Mouse (Mus musculus): Measurements from ENCODE around the gene Btd. TPM values are rescaled to one million over a fixed set of nuclear protein-coding genes. Genes with fewer than 3 reads are reported as not detected.
A peak's percentile ranks its signal among the peaks of the same experiment; 100 is the strongest.
"Not testable (repeated sequence)": the region's sequence is repeated elsewhere in the genome, so short reads cannot be mapped to it uniquely, and the experiment has no call there.

Gene Btd
- 20.2 and 20.8 TPM in 2 replicates for polyA plus RNA-seq (2016; fragmentation: Nextera tagmentation; extraction: Ambion mirVana)

DNA sequence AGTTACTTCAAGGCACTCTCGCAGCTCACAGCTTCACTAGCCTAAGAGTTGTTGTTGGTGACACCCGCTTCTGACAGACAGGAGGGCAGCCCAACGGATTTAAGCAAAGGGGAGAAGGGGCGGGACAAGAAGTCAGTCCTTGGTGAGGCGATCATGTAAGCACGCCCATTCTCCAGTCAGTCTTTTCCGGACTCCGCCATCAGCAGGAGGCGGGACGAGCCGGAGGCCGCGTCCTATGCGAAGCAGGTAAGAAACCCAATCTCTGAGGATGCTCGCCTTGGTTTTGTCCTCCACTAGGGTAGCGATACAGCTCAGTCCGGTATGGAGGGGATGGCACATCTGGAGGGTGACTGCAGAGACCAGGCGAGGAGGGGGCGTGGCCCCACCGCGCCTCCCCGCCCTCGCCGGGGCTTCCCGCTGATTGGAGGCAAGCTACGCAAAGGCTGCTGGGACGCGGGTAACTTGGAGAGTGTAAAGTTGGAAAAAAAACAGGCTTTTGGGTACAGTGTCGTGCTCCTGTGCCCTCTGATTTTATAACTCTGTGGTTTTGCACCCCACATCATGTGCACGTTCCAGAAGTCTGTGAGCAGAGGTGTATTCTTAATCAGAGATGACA, at the start of gene Btd, which contains the start of gene Hacl1:
Btd (plus strand) TSS at position 139 of the 616 bp plus-strand sequence.
Hacl1 (minus strand) TSS at position 397 of the 616 bp plus-strand sequence.
- Histone ChIP-seq H3K27ac (peak within 1 kb of the TSS; percentile 82), H3K9ac (peak within 1 kb of the TSS; percentile 66), H3K4me3 (peak within 1 kb of the TSS; percentile 62), H3K36me3 (no peaks in the 10 kb centered on the region), H3K9me3 (replicated peaks) (no peaks in the 10 kb centered on the region), H3K27me3 (no peaks in the 10 kb centered on the region), H3K4me1 (peaks cover 11% of the 10 kb centered on the region), H3K4me2 (replicated peaks) (peak within 1 kb of the TSS; percentile 96)
- peak; percentile 98 for ATAC-seq (ENCODE audit: low FRiP score)
- whole genome bisulfite sequencing = 1% methylated on average over 30 of the region's 30 CpGs

DNA sequence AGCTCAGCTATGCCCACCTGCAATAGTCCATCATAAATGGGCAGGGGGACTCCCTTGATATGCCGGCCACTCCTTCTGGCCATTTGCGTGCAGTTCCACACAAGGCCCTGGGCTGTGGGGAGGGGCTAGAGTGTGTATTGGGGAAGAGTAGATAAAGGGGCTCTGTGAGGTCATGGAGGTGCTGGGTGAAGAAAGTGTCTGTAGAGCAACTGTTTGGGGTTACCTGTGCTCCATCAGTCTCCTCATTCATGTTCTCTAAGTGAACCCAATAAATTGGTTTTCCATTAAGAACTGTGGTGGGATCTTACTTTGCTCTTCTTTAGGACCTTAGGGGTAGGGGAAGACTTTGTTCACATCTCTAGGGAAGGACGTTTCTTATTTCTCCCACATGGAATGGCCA, 49.6 kb upstream of the Btd start, which contains the start of gene Colq:
Colq (minus strand) TSS at position 101 of the 400 bp plus-strand sequence.
- H3K27me3 ChIP-seq = no peaks in the 10 kb centered on the region; the same call in 1 of the 2 replicates
- no peak within 1 kb of the TSS for H3K9ac ChIP-seq
- H3K27ac ChIP-seq = no peak within 1 kb of the TSS
- H3K4me3 ChIP-seq = no peak within 1 kb of the TSS
- H3K9me3 ChIP-seq (replicated peaks) = no peaks in the 10 kb centered on the region
- WGBS = 88% methylated on average over 3 of the region's 3 CpGs
- no peak within 1 kb of the TSS for H3K4me2 ChIP-seq (replicated peaks)
- no peaks in the 10 kb centered on the region for H3K36me3 ChIP-seq
- no peak for ATAC-seq (ENCODE audit: low FRiP score)
- H3K4me1 ChIP-seq = no peaks in the 10 kb centered on the region

DNA sequence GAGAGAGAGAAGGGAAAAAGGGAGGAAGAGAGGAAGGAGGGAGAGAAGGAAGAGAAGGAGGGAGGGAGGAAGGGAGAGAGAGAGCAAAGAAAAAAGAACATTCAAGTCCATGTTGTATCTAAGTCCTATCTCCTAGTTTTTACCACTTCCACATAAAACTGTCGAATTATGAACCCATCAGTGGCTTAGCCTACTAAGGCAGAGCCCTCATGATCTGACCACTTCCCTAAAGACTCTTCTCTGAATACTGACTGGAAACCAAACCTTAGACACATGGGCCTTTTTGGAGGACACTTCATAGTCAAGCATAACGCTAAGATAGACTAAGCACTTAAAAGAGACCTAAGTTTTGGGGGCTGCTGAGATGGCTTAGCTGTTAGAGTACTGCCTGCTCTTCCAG, 47.8 kb upstream of the Btd start:
- H3K4me2 ChIP-seq (replicated peaks) = no peak overlapping the region
- H3K4me1 ChIP-seq = no peaks in the 10 kb centered on the region
- H3K27ac ChIP-seq = no peak overlapping the region
- no peaks in the 10 kb centered on the region; the same call in 1 of the 2 replicates for H3K27me3 ChIP-seq
- 83% methylated on average over 2 of the region's 2 CpGs for whole genome bisulfite sequencing
- H3K9me3 ChIP-seq (replicated peaks) = no peaks in the 10 kb centered on the region
- H3K9ac ChIP-seq = no peak overlapping the region
- ATAC-seq (ENCODE audit: low FRiP score) = no peak
- no peaks in the 10 kb centered on the region for H3K36me3 ChIP-seq
- H3K4me3 ChIP-seq = no peak overlapping the region

DNA sequence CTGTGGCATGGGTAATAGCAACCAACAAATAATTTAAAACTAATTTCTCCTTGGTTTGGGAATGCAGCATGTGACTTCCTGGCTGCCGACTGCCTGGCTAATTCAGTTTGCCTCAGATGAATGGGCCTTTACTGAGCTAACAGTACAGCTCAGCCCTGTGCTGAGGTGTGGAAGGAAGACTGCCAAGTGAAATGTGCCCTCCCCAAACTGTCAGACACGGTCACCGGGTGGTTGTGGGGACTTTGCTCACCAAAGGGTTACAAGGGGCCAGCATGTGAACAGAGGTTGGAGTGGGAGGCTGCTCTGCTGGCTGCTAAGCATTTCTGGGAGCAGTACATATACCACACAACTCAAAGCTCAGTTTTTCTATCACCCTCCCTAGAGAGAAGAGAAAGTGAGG, 46.1 kb upstream of the Btd start:
- Histone ChIP-seq H3K4me2 (replicated peaks) (no peak overlapping the region), H3K36me3 (no peaks in the 10 kb centered on the region), H3K27me3 (no peaks in the 10 kb centered on the region; the same call in 1 of the 2 replicates), H3K4me3 (no peak overlapping the region), H3K9ac (no peak overlapping the region), H3K4me1 (no peaks in the 10 kb centered on the region), H3K27ac (no peak overlapping the region), H3K9me3 (replicated peaks) (no peaks in the 10 kb centered on the region)
- 81% methylated on average over 3 of the region's 3 CpGs for WGBS
- ATAC-seq (ENCODE audit: low FRiP score) = no peak

DNA sequence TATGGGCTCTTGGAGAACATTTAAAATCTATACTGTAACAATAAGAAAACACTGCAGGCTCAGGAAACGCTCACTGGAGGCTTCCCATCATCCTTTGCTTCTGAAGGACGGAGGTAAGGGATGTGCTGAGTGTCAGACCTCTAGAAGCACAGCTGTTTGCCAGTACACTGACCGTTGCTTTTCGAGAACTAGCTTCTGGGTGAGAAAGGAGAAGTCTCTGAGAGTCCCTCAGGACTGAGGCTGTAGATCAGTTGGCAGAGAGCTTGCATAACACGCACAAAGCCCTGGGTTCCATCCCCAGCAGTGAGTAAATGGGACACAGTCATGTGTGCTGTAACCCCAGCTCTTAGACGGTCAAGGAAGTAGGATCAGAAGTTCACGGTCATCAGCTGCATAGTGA, 44.4 kb upstream of the Btd start:
- Histone ChIP-seq H3K4me1 (no peaks in the 10 kb centered on the region), H3K9me3 (replicated peaks) (no peaks in the 10 kb centered on the region), H3K27ac (no peak overlapping the region), H3K9ac (no peak overlapping the region), H3K4me2 (replicated peaks) (no peak overlapping the region), H3K4me3 (no peak overlapping the region), H3K36me3 (no peaks in the 10 kb centered on the region), H3K27me3 (no peaks in the 10 kb centered on the region; the same call in 1 of the 2 replicates)
- ATAC-seq (ENCODE audit: low FRiP score) = no peak
- 82% methylated on average over 7 of the region's 7 CpGs for WGBS

DNA sequence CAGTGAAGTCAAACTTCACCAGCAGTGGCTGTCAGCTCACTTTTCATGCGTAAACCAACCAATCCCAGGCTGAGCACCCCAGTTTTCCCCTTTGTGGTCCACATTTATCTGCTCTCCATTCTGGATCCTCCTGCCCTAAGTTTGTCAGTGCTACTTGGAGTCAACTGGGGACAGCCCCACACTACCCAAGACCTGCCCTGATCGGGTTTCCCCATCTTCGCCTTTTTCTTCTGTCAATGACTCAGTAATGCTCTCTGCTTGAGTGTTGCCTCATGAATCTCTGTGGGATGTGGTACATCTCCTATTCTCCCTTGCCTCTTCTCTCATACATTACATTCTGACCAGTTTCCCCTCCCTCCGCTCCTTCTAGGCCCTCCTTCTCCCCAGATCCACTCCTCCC, 43.4 kb upstream of the Btd start:
- no peak overlapping the region for H3K9ac ChIP-seq
- no peak overlapping the region for H3K27ac ChIP-seq
- 94% methylated on average over 4 of the region's 4 CpGs for whole genome bisulfite sequencing
- no peaks in the 10 kb centered on the region for H3K4me1 ChIP-seq
- H3K4me3 ChIP-seq = no peak overlapping the region
- H3K27me3 ChIP-seq = no peaks in the 10 kb centered on the region; the same call in 1 of the 2 replicates
- H3K9me3 ChIP-seq (replicated peaks) = no peaks in the 10 kb centered on the region
- no peak for ATAC-seq (ENCODE audit: low FRiP score)
- H3K36me3 ChIP-seq = no peaks in the 10 kb centered on the region
- H3K4me2 ChIP-seq (replicated peaks) = no peak overlapping the region

DNA sequence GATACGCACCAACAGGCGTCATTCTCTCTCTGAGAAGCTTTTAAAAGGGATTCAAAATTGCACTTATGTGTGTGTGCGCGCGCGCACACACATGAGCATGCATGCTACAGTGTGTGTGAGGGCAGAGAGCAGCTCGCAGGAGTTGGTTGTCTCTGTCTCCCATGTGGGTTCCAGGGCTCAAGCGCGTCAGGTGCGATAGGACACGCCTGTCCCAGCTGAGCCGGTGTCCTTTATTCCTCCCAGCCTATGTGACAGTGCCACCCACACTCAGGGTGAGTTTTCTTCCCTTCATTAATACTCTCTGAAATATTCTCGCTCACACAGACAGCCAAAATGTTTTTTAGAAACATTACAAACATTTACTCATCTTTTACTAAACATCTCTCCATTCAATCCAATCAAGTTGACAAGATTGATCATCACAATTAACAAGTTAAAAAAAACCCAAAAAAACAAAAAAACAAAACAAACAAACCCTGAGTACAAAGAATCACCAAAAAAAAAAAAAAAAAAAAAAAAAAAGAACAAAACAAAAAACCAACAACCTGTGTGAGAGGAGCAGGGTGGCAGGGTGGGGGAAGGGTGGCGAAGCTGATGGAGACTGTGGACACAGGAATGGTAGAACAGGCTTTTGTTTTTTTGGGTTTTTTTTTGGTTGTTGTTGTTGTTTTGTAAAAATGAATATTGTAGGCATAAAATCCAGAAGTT, 38.8 kb upstream of the Btd start:
- no peak overlapping the region for H3K4me2 ChIP-seq (replicated peaks)
- H3K27ac ChIP-seq = no peak overlapping the region
- WGBS = 95% methylated on average over 14 of the region's 14 CpGs
- no peaks in the 10 kb centered on the region for H3K36me3 ChIP-seq
- H3K4me1 ChIP-seq = no peaks in the 10 kb centered on the region
- H3K27me3 ChIP-seq = no peaks in the 10 kb centered on the region
- H3K9ac ChIP-seq = no peak overlapping the region
- H3K9me3 ChIP-seq (replicated peaks) = no peaks in the 10 kb centered on the region
- no peak overlapping the region for H3K4me3 ChIP-seq
- no peak for ATAC-seq (ENCODE audit: low FRiP score)

DNA sequence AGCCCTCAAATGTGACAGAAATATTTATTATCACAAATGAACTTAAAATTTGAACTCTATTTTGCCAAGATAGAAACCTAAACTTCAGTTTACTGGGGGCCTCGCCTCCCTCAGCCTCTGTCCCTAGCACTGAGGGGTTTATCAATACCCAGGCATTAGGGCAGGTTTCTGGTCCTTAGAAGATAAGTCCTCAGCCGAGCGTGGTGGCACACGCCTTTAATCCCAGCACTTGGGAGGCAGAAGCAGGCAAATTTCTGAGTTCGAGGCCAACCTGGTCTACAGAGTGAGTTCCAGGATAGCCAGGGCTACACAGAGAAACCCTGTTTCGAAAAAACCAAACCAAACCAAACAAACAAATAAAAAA, 38.2 kb upstream of the Btd start:
- H3K27me3 ChIP-seq; H3K9me3 ChIP-seq (replicated peaks); H3K9ac ChIP-seq; H3K4me2 ChIP-seq (replicated peaks); ATAC-seq (ENCODE audit: low FRiP score); H3K36me3 ChIP-seq; H3K27ac ChIP-seq; H3K4me1 ChIP-seq; H3K4me3 ChIP-seq: not testable (repeated sequence)
- WGBS = 87% methylated on average over 6 of the region's 6 CpGs

DNA sequence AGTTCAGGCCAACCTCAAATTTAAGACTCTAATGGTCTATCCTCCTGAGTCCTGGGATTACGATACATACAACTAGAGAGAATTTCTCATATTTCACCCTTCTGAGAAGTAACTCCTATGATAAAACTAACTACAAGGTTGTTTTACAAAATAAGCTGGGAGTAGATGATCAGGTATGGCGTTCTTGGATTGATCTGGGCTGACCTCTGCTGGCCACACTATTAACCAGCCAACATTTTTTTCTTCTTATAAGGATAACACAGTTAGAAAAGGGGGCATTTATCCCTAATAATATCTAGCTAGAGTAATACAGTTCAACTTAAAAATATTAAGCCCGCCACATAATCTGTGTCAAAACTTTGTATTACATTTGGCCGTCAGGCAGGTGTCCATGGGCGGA, 35.9 kb upstream of the Btd start:
- WGBS = 86% methylated on average over 5 of the region's 5 CpGs
- Histone ChIP-seq H3K27me3 (no peaks in the 10 kb centered on the region), H3K36me3 (no peaks in the 10 kb centered on the region), H3K4me3 (no peak overlapping the region), H3K4me2 (replicated peaks) (no peak overlapping the region), H3K9ac (no peak overlapping the region), H3K27ac (no peak overlapping the region), H3K9me3 (replicated peaks) (no peaks in the 10 kb centered on the region), H3K4me1 (no peaks in the 10 kb centered on the region)
- no peak for ATAC-seq (ENCODE audit: low FRiP score)

DNA sequence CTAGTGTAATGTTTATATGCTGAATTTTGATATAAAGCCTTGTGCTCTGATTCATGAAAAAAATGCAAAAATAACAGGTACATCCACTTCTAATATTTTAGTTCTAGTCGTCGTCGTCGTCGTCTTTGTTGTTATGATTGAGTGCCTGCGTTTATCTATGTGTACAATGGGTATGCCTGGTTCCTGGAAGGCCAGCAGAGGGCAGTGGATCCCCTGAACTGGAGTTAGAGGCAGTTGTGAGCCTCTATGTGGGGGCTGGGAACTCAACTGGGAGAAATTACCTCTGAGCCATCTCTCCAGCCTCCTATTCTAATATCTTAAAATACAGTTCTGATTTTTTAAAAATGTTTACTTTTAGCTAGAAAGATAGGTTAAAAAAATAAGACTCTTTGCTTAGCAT, 35.3 kb upstream of the Btd start:
- H3K4me2 ChIP-seq (replicated peaks) = no peak overlapping the region
- ATAC-seq (ENCODE audit: low FRiP score) = no peak
- no peak overlapping the region for H3K27ac ChIP-seq

DNA sequence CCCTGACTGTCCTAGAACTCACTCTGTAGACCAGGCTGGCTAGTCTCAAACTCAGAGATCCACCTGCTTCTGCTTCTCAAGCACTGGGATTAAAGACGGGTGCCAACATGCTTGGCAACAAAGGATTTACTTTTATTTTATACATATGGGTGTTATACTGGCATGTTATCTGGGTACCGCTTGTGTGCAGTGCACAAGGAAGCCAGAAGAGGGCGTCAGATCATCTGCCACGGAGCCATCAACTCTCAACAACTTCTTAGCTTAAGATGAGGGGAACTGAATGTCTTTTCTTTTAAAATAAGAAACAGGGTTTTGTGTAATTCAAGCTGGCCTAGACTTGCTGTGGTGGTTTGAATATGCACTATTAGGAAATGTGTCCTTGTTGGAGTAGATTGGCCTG, 28.8 kb upstream of the Btd start:
- no peak overlapping the region for H3K27ac ChIP-seq
- H3K27me3 ChIP-seq = no peaks in the 10 kb centered on the region
- H3K4me3 ChIP-seq = no peak overlapping the region
- WGBS = 58% methylated on average over 4 of the region's 4 CpGs
- H3K36me3 ChIP-seq = no peaks in the 10 kb centered on the region
- ATAC-seq (ENCODE audit: low FRiP score) = no peak
- H3K4me1 ChIP-seq = no peaks in the 10 kb centered on the region
- no peak overlapping the region for H3K4me2 ChIP-seq (replicated peaks)
- H3K9ac ChIP-seq = no peak overlapping the region
- H3K9me3 ChIP-seq (replicated peaks) = no peaks in the 10 kb centered on the region; the same call in 1 of the 2 replicates

More for the DNA sequence above, 35.3 kb upstream of the Btd start:
- H3K9ac ChIP-seq = no peak overlapping the region
- H3K4me3 ChIP-seq = no peak overlapping the region
- H3K4me1 ChIP-seq = no peaks in the 10 kb centered on the region
- 64% methylated on average over 6 of the region's 6 CpGs for WGBS
- H3K9me3 ChIP-seq (replicated peaks) = no peaks in the 10 kb centered on the region
- H3K36me3 ChIP-seq = no peaks in the 10 kb centered on the region
- no peaks in the 10 kb centered on the region for H3K27me3 ChIP-seq

DNA sequence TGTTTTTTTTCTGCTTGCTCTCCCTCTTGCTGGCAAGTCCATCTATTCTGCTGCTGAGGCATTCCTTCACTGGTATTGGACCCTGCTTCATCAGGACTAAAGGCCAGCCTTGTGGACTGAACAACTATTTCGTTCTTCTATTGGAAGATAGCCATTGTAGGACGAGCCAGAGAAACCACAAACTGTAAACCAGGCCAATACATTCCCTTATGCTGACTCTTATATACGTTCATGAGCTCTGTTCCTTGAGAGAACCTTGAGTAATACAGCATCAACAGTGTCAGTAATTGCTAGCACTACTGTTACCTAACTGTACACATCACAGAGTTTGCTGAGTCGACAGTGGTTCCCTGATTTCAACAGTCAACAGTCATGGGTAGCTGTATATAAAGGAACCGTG, 27.2 kb upstream of the Btd start:
- WGBS = 85% methylated on average over 5 of the region's 5 CpGs
- H3K4me2 ChIP-seq (replicated peaks) = no peak overlapping the region
- H3K27ac ChIP-seq = no peak overlapping the region
- no peaks in the 10 kb centered on the region for H3K27me3 ChIP-seq
- H3K4me1 ChIP-seq = no peaks in the 10 kb centered on the region
- no peaks in the 10 kb centered on the region; the same call in 1 of the 2 replicates for H3K9me3 ChIP-seq (replicated peaks)
- no peak overlapping the region for H3K9ac ChIP-seq
- no peak for ATAC-seq (ENCODE audit: low FRiP score)
- no peak overlapping the region for H3K4me3 ChIP-seq
- no peaks in the 10 kb centered on the region for H3K36me3 ChIP-seq

DNA sequence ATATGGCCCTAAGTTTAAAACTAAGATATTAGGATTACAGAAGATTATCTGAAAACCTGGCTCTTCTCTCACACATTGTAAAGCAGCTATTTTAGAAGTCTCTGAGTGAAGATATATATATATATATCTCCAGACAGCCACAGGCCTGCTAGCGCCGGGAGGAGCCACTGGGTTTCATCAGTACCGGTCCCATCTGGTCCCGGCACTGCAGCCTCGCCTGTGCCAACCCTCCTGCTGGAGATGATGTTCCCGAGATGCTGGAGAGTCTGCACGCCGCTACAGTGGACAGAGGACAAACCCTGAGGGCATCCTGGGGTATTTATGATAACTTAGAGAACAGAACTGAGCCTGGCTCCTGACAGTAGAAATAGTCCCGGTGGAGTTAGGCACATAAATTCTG, 23.6 kb upstream of the Btd start:
- Histone ChIP-seq H3K4me1 (no peaks in the 10 kb centered on the region), H3K36me3 (no peaks in the 10 kb centered on the region), H3K4me2 (replicated peaks) (no peak overlapping the region), H3K4me3 (no peak overlapping the region), H3K27me3 (no peaks in the 10 kb centered on the region), H3K27ac (no peak overlapping the region), H3K9ac (no peak overlapping the region), H3K9me3 (replicated peaks) (no peaks in the 10 kb centered on the region; the same call in 1 of the 2 replicates)
- 79% methylated on average over 9 of the region's 9 CpGs for WGBS
- ATAC-seq (ENCODE audit: low FRiP score) = no peak

Data from hindbrain, embryonic 12.5 days (tissue).